Mouse (Mus musculus): ENCODE results near the gene Pepd.

DNA sequence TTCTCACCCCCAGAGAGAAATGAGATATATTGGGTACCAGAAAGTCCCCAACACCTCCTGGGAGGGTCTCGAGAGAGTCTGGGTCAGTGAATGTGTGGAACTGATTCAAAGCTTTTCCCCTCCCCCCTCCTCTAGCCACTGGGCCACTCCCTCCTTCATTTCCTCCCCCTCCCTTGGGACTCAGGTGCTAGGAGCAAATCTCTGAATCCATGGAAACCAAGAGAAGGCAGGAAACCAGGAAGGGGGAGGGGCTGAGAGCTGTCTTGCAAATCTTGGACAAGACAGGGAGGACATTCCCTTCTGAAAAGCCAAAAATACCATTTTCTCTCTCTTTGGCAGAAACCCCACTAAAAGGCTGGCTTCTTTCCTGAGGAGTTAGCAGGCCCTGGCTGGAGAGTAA is 15.1 kb upstream of the Pepd start:
- TF ChIP-seq HCFC1 (IDR thresholded peaks at IDR 0.05; ENCODE audit: borderline replicate concordance, insufficient read depth, low read length) (no peak), CHD2 (IDR thresholded peaks at IDR 0.05; ENCODE audit: low read depth, low read length) (no peak), ZNF384 (IDR thresholded peaks at IDR 0.05; ENCODE audit: low read depth, low read length) (no peak)

Measured in ES-E14 (cell line).